Mouse (Mus musculus) thymus, adult 2 months (tissue): Measurements from ENCODE around the gene Prdm5.

Experiments used
- CTCF ChIP-seq: fragments of 200-500 bp; IDR thresholded peaks from 2 replicates; pipeline ENCODE4 v1.5.1; 2012; ENCODE audit warnings: mild to moderate bottlenecking, control low read depth, low read length, moderate library complexity, borderline replicate concordance; ENCODE audit not compliant: control insufficient read depth, poor library complexity, insufficient read depth; ENCODE audit errors: extremely low read depth
- POLR2A ChIP-seq: fragments of 200-500 bp; IDR thresholded peaks from 2 replicates; pipeline ENCODE4 v1.6.1; 2012; ENCODE audit warnings: mild to moderate bottlenecking, low read length, control low read depth, moderate library complexity; ENCODE audit not compliant: control insufficient read depth, poor library complexity, insufficient read depth; ENCODE audit errors: extremely low read depth

- TF ChIP-seq CTCF: no peak
- TF ChIP-seq POLR2A: no peak
Observed at GRCm38 (mm10) chr6:65743871-65744202, 35.0 kb upstream of the Prdm5 start.
